Mouse (Mus musculus) lung, postnatal 0 days (tissue): ENCODE measurements around the gene Stk17b.

Experiments
- CTCF ChIP-seq: IDR thresholded peaks from 2 replicates; pipeline ENCODE4 v1.5.1; 2016; ENCODE audit warnings: antibody characterized with exemption, mild to moderate bottlenecking
- EP300 ChIP-seq: IDR thresholded peaks from 2 replicates; pipeline ENCODE4 v1.6.1; 2016; ENCODE audit warnings: antibody characterized with exemption, mild to moderate bottlenecking, control low read depth

GRCm38 (mm10) chr1:53776176-53776905 lies 8.7 kb downstream of the Stk17b start:
- no peak for TF ChIP-seq CTCF
- TF ChIP-seq EP300 = no peak
